Mouse (Mus musculus): ENCODE data around the gene Stk32b. TPM values are rescaled to one million over a fixed set of nuclear protein-coding genes. Genes with fewer than 3 reads are reported as not detected.

The Stk32b gene
- 0.48 and 0.56 TPM in 2 replicates for polyA plus RNA-seq (2015; fragmentation: Nextera tagmentation; extraction: Ambion mirVana)

DNA sequence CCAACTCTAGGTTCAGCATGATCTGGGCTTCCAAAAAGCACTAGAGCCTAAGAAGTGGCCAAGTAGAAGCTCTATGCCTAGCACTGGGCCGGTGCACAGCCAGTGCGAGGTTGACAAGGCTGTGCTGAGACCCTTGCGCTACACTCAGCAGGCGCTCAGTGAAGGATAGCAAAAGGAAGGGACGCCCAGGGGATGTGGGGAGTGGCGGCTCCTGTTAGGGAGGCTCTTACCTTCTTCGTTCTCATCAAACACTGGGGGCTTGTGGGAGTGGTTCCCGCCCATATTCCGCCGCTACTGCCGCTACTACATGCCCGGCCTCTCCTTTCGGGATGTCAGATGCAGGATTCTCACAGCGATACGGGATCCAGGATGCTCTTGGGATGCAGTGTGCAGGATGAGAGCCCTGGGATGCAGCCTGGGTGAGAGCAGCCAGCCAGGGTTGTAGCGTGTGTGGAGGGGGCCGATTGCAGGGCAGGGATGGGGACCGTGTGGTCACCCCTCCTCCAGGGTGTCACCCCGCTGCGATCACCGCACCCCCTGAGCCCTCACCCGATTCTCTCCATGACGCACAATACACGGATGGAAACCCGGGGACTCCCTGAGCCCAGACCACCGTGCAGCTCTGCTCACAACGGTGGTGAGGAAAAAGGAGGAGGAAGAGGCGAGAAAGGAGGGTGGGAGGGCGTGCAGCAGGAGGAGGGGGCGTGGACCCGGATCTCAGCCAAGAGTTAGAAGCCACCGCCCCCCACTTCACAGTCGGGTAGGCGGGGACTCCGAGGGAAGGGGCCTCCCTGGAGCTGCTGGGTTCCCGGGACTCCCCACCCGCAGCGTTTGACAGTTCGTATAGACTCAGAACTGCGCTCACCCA is at the start of gene Stk32b:
Stk32b (minus strand) TSS at position 667 of the 868 bp plus-strand sequence.
- H3K9ac ChIP-seq (ENCODE audit: low read length) = peak within 1 kb of the TSS; percentile 49
- no peaks in the 10 kb centered on the region for H3K9me3 ChIP-seq (replicated peaks; ENCODE audit: control insufficient read depth, low read length)
- peak; percentile 83 for ATAC-seq (ENCODE audit: insufficient read depth, low FRiP score)
- H3K4me2 ChIP-seq (ENCODE audit: low read depth, low read length) = peak within 1 kb of the TSS; percentile 76
- H3K36me3 ChIP-seq (ENCODE audit: control insufficient read depth, insufficient read depth, low read length) = no peaks in the 10 kb centered on the region
- under 1% methylated on average over 39 of the region's 40 CpGs for WGBS
- peaks cover 19% of the 10 kb centered on the region for H3K27me3 ChIP-seq (ENCODE audit: control insufficient read depth, insufficient read depth, low read length)
- no peak within 1 kb of the TSS for H3K27ac ChIP-seq (ENCODE audit: low read length)
- H3K4me1 ChIP-seq (ENCODE audit: control insufficient read depth, insufficient read depth, low read length) = peaks cover 12% of the 10 kb centered on the region
- H3K4me3 ChIP-seq (replicated peaks; ENCODE audit: low read length) = peak within 1 kb of the TSS; percentile 44

DNA sequence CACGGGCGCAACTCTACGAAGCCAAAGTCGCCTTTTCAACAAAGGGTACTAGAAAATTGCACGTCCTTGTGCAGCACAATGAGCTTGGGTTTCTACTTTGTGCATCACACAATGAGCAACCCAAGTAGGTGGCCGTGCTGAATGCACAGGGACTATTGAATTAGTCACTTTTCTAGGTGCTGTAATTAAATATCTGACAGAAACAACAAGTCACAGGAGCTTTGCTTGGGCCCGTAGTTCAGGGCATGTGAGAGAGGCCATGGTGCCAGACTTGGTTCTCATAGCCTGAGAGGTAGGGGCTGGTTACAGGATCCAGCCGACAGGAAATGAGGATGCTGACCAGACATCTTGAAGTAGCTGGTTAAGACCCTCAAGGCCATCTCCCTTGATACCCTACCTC is 48.9 kb upstream of the Stk32b start:
- ATAC-seq (ENCODE audit: insufficient read depth, low FRiP score) = no peak
- Histone ChIP-seq H3K36me3 (ENCODE audit: control insufficient read depth, insufficient read depth, low read length) (no peaks in the 10 kb centered on the region), H3K9ac (ENCODE audit: low read length) (no peak overlapping the region), H3K9me3 (replicated peaks; ENCODE audit: control insufficient read depth, low read length) (peaks cover 5% of the 10 kb centered on the region; the same call in 1 of the 2 replicates), H3K27me3 (ENCODE audit: control insufficient read depth, insufficient read depth, low read length) (no peaks in the 10 kb centered on the region), H3K4me1 (ENCODE audit: control insufficient read depth, insufficient read depth, low read length) (no peaks in the 10 kb centered on the region), H3K4me3 (replicated peaks; ENCODE audit: low read length) (no peak overlapping the region), H3K4me2 (ENCODE audit: low read depth, low read length) (no peak overlapping the region), H3K27ac (ENCODE audit: low read length) (no peak overlapping the region)
- WGBS = 80% methylated on average over 8 of the region's 8 CpGs

DNA sequence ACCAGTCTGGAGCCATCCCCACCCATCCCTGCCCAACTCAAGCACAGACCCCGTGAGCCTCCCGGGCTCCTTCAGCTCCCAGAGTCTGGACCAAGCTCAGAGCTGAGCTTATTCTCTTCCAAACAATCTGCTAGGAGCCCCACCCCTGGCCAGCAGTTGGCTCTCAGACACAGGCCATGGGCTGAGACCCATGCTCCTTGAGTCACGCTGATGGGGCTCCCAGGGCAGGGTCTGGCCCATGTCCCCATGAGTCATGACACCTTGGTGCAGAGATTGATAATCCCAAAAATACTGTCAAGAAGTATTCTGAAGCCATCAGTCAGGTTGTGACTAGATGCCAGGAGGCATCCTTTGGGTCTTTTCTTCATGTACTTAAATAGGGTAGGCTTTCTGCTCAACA is 45.1 kb upstream of the Stk32b start:
- H3K9me3 ChIP-seq (replicated peaks; ENCODE audit: control insufficient read depth, low read length) = peaks cover 5% of the 10 kb centered on the region; the same call in 1 of the 2 replicates
- no peak overlapping the region for H3K4me2 ChIP-seq (ENCODE audit: low read depth, low read length)
- 76% methylated on average over 3 of the region's 3 CpGs for WGBS
- no peak overlapping the region for H3K9ac ChIP-seq (ENCODE audit: low read length)
- H3K27me3 ChIP-seq (ENCODE audit: control insufficient read depth, insufficient read depth, low read length) = no peaks in the 10 kb centered on the region
- no peaks in the 10 kb centered on the region for H3K4me1 ChIP-seq (ENCODE audit: control insufficient read depth, insufficient read depth, low read length)
- H3K27ac ChIP-seq (ENCODE audit: low read length) = no peak overlapping the region
- no peak overlapping the region for H3K4me3 ChIP-seq (replicated peaks; ENCODE audit: low read length)
- H3K36me3 ChIP-seq (ENCODE audit: control insufficient read depth, insufficient read depth, low read length) = no peaks in the 10 kb centered on the region
- no peak for ATAC-seq (ENCODE audit: insufficient read depth, low FRiP score)

DNA sequence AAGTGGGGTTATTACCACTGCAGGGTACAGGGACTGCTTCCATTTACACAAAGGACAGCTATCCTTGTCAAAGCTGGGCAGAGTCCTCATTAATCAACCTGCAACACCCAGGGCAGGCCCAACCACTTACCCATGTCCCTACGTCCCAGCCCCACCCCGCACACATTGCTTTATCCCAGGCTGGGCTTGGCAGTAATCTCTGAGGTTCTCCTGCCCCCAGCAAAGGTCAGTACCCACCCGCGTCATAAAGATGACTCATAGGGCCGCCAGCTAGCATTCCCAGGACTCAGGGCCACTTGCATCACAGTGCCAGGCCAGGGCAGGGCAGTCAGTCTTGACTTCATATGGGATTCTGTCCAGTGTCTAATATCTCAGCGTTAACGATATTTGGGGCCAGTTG is 36.4 kb upstream of the Stk32b start:
- Histone ChIP-seq H3K36me3 (ENCODE audit: control insufficient read depth, insufficient read depth, low read length) (no peaks in the 10 kb centered on the region), H3K4me3 (replicated peaks; ENCODE audit: low read length) (no peak overlapping the region), H3K9ac (ENCODE audit: low read length) (no peak overlapping the region), H3K27ac (ENCODE audit: low read length) (no peak overlapping the region), H3K9me3 (replicated peaks; ENCODE audit: control insufficient read depth, low read length) (no peaks in the 10 kb centered on the region), H3K4me2 (ENCODE audit: low read depth, low read length) (no peak overlapping the region), H3K4me1 (ENCODE audit: control insufficient read depth, insufficient read depth, low read length) (no peaks in the 10 kb centered on the region), H3K27me3 (ENCODE audit: control insufficient read depth, insufficient read depth, low read length) (no peaks in the 10 kb centered on the region)
- peak; percentile 74; the same call in 1 of the 2 replicates for ATAC-seq (ENCODE audit: insufficient read depth, low FRiP score)
- 58% methylated on average over 7 of the region's 7 CpGs for WGBS

DNA sequence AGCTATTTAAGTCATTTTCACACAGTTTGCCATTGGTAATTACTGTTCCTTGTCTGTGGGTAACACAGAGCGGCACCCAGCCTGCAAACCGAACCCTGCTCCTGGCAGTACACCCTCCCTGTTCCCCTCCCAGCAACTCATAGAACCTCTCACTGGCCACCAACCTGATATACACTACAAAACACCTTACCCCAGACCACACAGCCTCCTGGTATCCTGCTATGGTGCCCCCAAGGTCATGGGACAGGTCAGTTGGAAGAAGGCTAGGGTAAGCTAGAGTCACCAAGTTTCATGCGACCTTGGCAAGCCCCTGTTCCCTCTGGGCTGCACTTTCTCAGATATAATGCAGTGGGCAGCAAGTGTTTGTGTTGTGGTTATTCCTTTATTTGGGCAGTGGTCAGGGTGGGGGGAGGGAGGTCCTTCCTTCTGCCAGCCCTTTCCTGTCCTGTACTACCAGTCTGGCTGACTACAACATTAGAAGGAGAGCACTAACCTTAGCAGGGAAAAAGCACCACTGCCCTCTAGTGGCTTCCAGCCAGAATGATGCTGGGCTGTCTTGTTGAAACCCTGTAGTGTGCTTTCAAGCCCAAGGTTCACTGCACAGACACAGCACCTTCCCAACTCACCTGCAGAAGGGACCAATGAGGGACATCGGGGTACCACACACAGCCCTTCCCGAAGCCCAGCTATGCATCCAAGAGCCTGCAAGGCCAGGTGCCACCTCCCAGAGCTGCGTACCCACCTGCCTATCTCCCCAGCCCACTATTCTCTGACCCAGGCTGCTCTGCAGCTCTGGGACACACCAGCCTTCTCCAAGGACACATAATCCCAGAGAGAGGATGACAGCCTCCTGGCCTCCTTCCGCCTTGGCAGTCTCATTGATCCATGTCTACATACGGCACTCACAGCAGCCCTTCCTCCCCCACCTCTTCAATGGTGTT is 35.3 kb upstream of the Stk32b start:
- Histone ChIP-seq H3K9ac (ENCODE audit: low read length) (no peak overlapping the region), H3K4me3 (replicated peaks; ENCODE audit: low read length) (no peak overlapping the region), H3K27ac (ENCODE audit: low read length) (no peak overlapping the region), H3K36me3 (ENCODE audit: control insufficient read depth, insufficient read depth, low read length) (no peaks in the 10 kb centered on the region), H3K4me2 (ENCODE audit: low read depth, low read length) (no peak overlapping the region), H3K4me1 (ENCODE audit: control insufficient read depth, insufficient read depth, low read length) (no peaks in the 10 kb centered on the region), H3K9me3 (replicated peaks; ENCODE audit: control insufficient read depth, low read length) (no peaks in the 10 kb centered on the region), H3K27me3 (ENCODE audit: control insufficient read depth, insufficient read depth, low read length) (no peaks in the 10 kb centered on the region)
- peak; percentile 42; the same call in 1 of the 2 replicates for ATAC-seq (ENCODE audit: insufficient read depth, low FRiP score)
- 59% methylated on average over 8 of the region's 8 CpGs for WGBS

DNA sequence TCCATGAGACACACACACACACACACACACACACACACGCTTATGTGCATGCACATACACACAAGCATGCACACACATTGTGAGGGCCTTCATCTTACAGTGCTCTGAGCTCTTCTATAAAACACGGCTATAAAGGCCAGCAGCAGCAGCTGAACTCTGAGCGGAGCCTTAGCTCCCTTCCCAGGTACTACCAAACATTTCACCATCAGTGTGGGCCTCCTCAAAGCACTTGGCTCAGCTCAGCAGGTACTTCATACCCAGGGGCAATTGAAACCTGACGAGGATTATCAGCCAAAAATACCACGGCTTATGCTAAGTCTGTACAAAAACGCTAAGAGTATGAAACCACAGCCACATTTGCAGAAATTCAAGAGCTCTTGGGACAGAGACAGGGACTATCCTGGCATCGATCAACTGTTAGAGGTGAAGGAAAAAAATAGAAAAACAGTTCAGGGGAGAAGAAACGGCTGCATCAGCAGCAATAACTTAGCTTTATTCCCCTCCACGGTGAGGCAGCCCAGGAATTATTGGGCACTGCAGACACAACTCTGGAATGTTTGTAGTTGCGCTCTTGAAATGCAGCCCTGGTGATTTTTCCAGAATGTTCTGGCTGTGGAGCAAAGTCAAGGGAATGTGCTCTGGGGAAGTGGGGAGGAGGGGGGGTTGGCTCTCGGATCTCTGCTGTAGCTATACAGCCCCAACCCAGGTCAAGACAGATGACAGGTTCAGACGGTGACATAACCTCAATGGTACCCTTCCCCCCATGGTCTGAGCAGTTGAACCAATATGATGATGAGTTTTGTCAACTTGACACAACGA is 27.1 kb upstream of the Stk32b start:
- no peaks in the 10 kb centered on the region for H3K27me3 ChIP-seq (ENCODE audit: control insufficient read depth, insufficient read depth, low read length)
- no peak overlapping the region for H3K4me2 ChIP-seq (ENCODE audit: low read depth, low read length)
- ATAC-seq (ENCODE audit: insufficient read depth, low FRiP score) = no peak
- 68% methylated on average over 13 of the region's 13 CpGs for WGBS
- no peak overlapping the region for H3K9ac ChIP-seq (ENCODE audit: low read length)
- H3K27ac ChIP-seq (ENCODE audit: low read length) = no peak overlapping the region
- H3K36me3 ChIP-seq (ENCODE audit: control insufficient read depth, insufficient read depth, low read length) = no peaks in the 10 kb centered on the region
- H3K4me3 ChIP-seq (replicated peaks; ENCODE audit: low read length) = no peak overlapping the region
- H3K4me1 ChIP-seq (ENCODE audit: control insufficient read depth, insufficient read depth, low read length) = no peaks in the 10 kb centered on the region
- 0 out of 2 replicates have a peak, but pooled peaks cover 4% of the 10 kb centered on the region for H3K9me3 ChIP-seq (replicated peaks; ENCODE audit: control insufficient read depth, low read length)

DNA sequence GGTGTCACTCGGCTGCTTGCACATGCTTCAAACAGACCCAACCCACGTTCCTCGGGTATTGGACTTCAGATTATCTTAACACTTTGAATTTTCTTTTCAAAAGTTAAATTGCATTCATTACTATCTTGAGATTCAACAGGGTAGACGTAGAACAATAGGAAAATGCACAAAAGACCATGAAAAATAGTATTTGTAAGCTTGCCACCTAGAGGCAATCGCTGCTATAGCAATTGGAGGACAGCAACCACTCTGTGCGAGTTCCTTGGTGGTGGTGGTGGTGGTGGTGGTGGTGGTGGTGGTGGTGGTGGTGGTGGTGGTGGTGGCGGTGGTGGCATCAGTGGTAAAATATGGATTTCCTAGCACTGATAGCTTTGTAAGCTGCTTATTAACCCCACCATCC is 19.2 kb upstream of the Stk32b start:
- Histone ChIP-seq H3K9ac (ENCODE audit: low read length) (no peak overlapping the region), H3K36me3 (ENCODE audit: control insufficient read depth, insufficient read depth, low read length) (no peaks in the 10 kb centered on the region), H3K9me3 (replicated peaks; ENCODE audit: control insufficient read depth, low read length) (no peaks in the 10 kb centered on the region), H3K27ac (ENCODE audit: low read length) (no peak overlapping the region), H3K27me3 (ENCODE audit: control insufficient read depth, insufficient read depth, low read length) (no peaks in the 10 kb centered on the region), H3K4me3 (replicated peaks; ENCODE audit: low read length) (no peak overlapping the region), H3K4me1 (ENCODE audit: control insufficient read depth, insufficient read depth, low read length) (no peaks in the 10 kb centered on the region), H3K4me2 (ENCODE audit: low read depth, low read length) (no peak overlapping the region)
- 57% methylated on average over 7 of the region's 7 CpGs for WGBS
- no peak for ATAC-seq (ENCODE audit: insufficient read depth, low FRiP score)

DNA sequence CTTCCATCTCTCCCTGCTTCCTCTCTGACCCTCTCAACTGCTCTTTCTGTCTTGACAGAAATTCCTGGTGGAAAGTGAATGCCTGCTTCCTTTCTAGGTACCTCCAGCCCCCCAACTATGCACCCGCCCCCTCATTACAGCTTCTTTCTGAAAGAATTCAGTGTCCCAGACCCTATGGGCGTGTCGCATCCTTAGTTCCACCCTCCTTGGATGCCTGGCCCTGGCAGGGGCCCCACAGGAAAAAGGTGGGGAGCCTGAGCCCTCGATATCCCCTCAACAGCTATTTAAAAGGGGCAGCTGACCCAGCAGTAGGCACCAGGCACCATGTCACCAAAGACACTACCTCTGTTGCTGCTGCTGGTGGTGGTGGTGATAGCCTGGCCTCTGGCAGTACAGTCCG is 18.3 kb upstream of the Stk32b start, which contains the start of gene Cytl1:
Cytl1 (plus strand) TSS at position 296 of the 400 bp plus-strand sequence.
- no peak within 1 kb of the TSS for H3K4me2 ChIP-seq (ENCODE audit: low read depth, low read length)
- no peaks in the 10 kb centered on the region for H3K9me3 ChIP-seq (replicated peaks; ENCODE audit: control insufficient read depth, low read length)
- 44% methylated on average over 5 of the region's 5 CpGs for WGBS
- no peak within 1 kb of the TSS for H3K27ac ChIP-seq (ENCODE audit: low read length)
- H3K9ac ChIP-seq (ENCODE audit: low read length) = no peak within 1 kb of the TSS
- no peaks in the 10 kb centered on the region for H3K27me3 ChIP-seq (ENCODE audit: control insufficient read depth, insufficient read depth, low read length)
- H3K4me3 ChIP-seq (replicated peaks; ENCODE audit: low read length) = no peak within 1 kb of the TSS
- no peak for ATAC-seq (ENCODE audit: insufficient read depth, low FRiP score)
- no peaks in the 10 kb centered on the region for H3K36me3 ChIP-seq (ENCODE audit: control insufficient read depth, insufficient read depth, low read length)
- H3K4me1 ChIP-seq (ENCODE audit: control insufficient read depth, insufficient read depth, low read length) = no peaks in the 10 kb centered on the region

Measured in stomach, embryonic 16.5 days (tissue).